Mouse (Mus musculus) E14TG2a.4 (cell line): Measurements from ENCODE around the gene Neurl3.

Source experiments
- CTCF ChIP-seq: conservative IDR thresholded peaks from 2 replicates; pipeline ENCODE4 v1.5.1; 2014; ENCODE audit warnings: low read length
- NANOG ChIP-seq: IDR thresholded peaks from 2 replicates; pipeline ENCODE4 v1.6.1; 2014; ENCODE audit warnings: borderline replicate concordance, low read length, mixed read lengths
- POU5F1 ChIP-seq: IDR thresholded peaks from 2 replicates; pipeline ENCODE4 v1.6.1; 2014; ENCODE audit warnings: low read length, borderline replicate concordance

DNA sequence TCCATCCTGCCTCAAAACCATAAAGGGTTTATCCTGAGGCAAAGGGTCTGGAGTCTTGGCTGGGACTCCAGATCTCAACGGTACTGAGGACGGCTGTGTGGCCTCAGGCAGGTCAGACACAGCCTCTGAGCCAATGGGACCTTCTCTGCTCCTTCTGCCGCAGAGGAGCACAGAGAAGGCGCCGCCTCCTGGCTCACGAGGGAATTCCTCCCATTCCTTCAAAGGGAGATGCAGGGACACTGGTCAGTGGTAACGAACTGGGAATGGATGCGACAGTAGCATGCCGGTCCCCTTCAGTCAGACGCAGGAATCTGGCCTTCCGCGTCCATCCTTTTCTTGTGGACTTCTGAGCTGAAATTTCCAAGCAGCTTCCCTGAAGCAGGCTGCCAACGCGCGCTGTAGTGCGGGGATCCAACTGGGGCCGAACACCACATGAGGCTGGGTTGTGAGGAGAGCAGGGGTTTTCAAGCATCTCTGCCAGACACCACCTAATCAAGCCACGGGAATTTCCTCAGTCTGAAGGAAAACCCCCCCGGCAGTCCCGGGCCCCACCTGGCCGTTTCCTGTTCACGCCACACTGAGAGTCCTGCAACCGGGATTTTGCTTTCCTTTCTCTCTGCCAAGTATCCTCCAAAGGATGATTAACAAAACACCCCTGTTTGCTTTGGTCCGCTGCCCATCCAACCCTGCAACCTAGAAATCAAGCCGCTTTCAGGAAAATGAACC is 19.7 kb downstream of the Neurl3 start:
- TF ChIP-seq CTCF (peak; percentile 88), NANOG (no peak), POU5F1 (no peak)
